Mouse (Mus musculus): Measurements from ENCODE around the gene Psd.

Gene Psd

DNA sequence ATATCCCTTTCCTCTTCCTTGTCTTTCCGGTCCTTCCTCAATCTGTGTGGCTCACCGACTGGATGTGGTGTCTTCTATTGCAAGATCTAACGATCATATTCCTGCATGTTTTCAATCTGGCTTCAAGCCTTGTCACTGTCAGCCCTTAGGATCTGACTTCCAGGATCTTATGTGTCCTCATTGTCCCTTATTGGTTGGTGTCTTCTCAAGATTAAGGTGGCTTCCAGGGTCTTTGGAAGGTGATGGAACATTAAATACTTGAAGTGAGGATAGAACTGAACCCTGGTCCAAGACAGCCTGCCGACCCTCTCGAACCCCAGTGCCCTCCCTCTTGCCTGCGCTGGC lies 12.0 kb upstream of the Psd start:
- no peak for DNase-seq (ENCODE audit: low spot score in 2 of 2)

- DNase-seq (ENCODE audit: low spot score in 2 of 2), result peak; percentile 97 to 99
Measured at GRCm38 (mm10) chr19:46338331-46338936, 11.5 kb upstream of the Psd start, which contains the start of gene Cuedc2. Cuedc2 (minus strand) TSS chr19:46338702.

DNA sequence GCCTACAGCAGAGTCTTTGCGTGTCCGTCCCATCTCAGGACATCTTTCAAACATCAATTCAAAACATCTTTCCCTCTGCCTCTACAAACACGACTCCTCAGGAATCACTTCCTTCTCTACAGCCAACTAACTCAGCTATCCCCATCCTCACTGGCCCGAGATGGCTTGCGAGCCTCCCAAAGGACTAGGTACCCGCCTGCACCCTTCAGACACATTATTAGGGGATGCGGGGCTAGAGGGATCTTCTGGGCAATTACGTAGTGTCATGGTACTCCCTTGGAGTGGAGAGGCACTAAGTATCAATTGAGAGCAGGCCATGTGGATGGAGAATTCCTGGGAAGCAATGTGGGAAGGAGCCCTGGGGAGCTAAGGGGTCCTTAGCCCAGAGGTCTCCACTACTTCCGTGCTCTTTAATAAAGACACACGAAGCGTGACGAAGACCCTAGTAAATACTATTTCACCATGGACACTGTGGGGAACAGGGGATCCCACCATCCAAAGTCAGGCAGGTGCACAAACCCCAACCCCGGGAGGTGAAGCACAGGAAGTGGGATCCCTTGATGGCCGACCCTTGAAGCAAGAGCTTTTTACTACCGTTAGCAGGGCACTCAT lies 10.9 kb upstream of the Psd start:
- peak in 1 of 2 experiments; percentile 22 for DNase-seq (ENCODE audit: low spot score in 2 of 2)

DNA sequence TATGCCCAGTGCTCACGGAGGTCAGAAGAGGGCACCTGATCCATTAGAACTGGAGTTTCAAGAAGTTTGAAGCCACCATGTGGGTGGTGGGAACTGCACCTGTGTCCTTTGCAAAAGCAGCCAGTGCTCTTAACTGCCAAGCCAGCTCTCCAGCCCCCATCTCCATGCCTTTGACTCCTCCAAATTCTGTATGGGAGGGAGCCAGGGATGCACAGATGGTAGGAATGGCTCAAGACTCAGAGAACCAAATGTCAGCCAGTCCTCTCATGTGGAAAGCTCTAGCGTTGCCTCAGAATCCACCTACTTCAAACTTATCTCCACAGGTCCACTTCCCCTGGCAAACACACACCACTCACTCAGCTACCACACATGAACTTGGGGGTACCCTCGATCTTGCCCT lies 7.0 kb upstream of the Psd start:
- DNase-seq (ENCODE audit: low spot score in 2 of 2), result no peak

- DNase-seq (ENCODE audit: low spot score in 2 of 2), result no peak
Measured at GRCm38 (mm10) chr19:46332721-46333339, 5.9 kb upstream of the Psd start.

DNA sequence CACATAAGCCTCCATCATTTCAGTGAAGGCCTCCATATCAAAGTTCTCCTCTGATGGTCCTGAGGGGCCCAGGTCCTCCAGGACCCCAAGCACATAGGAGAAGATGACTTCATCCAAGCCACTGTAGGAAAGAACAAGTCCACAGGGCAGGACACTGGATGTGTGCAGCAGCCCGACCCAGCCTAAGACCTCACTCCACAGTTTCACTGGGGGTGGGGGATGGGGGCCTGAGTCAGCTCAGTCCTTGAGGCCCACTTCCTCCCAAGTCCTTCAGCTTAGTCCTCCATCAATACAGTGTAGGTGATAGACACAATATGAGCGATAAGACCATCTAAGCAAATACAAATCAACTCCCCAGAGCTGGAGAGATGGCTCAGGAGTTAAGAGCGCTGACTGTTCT lies 5.0 kb upstream of the Psd start:
- DNase-seq (ENCODE audit: low spot score in 2 of 2), result no peak

DNA sequence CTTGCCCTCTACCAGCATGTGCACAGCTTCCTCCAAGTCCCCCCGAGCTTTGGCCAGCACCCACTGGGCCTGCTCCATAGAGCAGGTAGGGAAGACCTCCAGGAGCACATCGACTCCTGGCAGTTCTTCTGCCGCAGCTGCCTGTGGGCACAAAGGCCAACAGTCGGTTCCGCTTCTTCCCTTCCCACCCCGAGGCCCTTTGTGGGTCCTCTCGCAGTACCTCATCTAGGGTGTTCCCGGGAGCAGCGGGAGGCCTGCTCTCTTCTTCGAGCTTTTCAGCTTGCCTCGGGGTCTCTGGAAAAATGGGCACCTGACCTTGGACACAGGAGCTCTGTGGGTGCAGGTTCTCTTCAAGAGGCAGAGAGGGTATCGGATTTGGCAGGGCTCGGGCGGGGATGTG lies 4.4 kb upstream of the Psd start:
- no peak for DNase-seq (ENCODE audit: low spot score in 2 of 2)

- DNase-seq (ENCODE audit: low spot score in 2 of 2), result no peak
Measured at GRCm38 (mm10) chr19:46330696-46331095, 3.7 kb upstream of the Psd start.

DNA sequence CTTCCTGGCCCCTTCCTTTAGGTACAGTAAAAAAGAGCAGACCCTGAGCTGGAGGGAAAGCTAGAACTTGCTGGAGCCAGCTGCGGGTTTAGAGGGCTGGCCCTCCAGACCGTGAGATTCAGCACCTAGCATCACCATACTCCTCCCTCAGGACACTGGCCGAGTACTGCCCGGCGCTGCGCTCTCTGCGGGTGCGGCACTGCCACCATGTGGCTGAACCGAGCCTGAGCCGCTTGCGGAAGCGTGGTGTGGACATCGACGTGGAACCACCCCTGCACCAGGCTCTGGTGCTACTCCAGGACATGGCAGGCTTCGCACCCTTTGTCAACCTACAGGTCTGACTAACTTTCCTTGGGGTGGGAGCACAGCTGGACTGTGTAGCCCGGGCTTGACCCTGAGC lies 3.0 kb upstream of the Psd start:
- peak; percentile 77 to 89 for DNase-seq (ENCODE audit: low spot score in 2 of 2)

GRCm38 (mm10) chr19:46329031-46329641 lies 2.2 kb upstream of the Psd start:
- DNase-seq (ENCODE audit: low spot score in 2 of 2), result peak; percentile 47 to 80

GRCm38 (mm10) chr19:46328081-46329030 lies 1.4 kb upstream of the Psd start, which contains the start of gene Fbxl15:
Fbxl15 (plus strand) TSS chr19:46328184.
- peak; percentile 92 to 93 for DNase-seq (ENCODE audit: low spot score in 2 of 2)

- peak; percentile 19 for DNase-seq (ENCODE audit: low spot score in 2 of 2)
Measured at GRCm38 (mm10) chr19:46327531-46328064, 642 bp upstream of the Psd start.

DNA sequence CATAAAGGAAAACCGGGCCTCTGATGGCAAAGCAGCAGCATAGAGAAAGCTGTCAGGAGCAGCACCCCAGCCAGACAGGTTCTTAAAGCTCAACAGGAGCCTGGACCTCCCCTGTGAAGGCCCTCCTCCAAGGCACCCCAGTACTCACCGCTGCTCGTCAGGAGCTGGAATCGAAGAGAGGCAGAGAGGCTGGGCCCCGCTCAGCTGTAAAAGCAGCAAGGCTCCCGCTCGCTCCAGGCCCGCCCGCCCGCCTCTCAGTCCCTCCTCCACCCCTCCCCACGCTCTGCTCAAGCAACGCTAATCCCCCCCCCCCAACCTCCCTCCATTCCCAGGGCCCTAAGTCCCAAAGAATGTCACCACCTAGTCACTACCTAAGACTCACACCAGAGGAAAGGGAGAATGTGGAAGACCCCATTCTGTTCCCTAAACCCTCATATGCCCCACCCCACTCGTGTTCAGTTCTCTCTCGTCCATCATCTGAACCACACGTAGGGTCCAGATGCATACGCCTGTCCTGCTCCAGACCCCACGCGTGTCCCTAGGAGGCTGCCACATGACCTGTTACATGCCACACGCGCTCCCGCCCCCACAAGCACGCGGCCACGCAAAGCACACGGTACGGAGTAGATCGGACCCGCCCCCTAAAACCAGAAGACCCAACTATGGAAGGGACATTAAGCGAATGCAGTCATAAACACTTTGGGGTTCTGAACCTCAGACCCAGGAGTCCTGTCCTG lies 769 bp downstream of the Psd start:
- no peak for DNase-seq (ENCODE audit: low spot score in 2 of 2)

DNA sequence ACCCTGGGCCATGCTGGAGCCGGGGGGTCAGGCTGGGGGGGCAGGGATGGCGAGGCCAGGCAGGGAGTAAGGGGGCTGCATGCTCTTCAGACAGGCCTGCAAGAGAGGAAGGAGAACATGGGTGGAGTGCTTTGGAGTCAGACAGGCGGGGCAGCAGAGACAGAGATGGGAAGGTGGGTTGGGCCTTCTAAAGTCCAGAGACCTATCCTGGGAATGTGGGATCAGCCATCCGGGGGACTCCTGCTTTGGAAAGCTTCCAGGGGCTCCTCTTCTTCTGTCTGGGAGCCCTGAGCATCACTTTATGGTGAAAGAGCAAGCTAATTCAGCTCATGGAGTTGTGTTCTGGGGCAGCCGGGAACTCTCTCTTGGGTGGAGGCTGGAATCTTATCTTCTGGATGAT lies 2.0 kb downstream of the Psd start:
- DNase-seq (ENCODE audit: low spot score in 2 of 2), result no peak

DNA sequence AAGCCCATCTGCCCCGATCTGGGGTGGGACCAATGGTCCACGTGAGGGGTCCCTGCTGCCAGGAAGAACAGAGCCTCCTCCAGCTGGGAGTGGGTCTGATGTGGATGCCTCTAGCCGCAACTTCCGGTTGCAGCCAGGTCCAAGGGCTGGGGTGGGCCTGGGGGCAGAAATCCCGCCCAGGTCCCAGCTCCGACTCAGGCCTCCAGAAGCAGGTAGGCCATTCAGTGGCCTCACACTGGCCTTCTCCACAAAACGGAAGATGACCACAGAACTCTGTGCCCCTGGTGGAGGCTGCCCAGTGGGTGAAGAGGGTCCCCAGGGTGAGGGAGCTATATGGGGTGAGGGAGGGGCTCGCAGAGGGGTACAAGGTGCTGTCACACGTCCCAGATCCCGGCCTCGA lies 2.6 kb downstream of the Psd start:
- no peak for DNase-seq (ENCODE audit: low spot score in 2 of 2)

DNA sequence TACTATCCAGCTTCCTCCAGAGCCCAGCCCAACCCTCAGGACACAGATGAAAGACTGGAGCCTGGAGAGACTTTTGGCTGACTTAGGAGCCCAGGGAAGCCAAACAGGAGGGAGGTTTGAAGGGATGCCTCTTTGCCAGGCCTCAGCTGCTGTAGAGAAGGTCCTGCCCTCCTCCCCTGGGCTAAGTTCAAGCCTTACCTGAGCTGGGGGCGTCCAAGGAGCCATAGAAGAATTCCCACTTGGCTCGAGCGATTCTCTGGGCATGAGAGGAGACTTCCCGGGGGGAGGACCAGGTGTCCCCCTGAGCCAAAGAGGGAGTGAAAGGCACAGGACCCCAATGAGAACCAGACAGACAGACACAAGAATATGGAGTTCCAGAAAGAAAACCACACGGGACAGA lies 3.2 kb downstream of the Psd start:
- DNase-seq (ENCODE audit: low spot score in 2 of 2), result no peak

GRCm38 (mm10) chr19:46322996-46323572 lies 3.9 kb downstream of the Psd start:
- no peak for DNase-seq (ENCODE audit: low spot score in 2 of 2)

- DNase-seq (ENCODE audit: low spot score in 2 of 2), result no peak
Measured at GRCm38 (mm10) chr19:46322144-46322995, 4.6 kb downstream of the Psd start.

All from spleen, postnatal 10 days (tissue).